Mouse (Mus musculus) induced T-regulatory cell, adult 2 months (primary cell): ENCODE results near the gene Rpl19.

Experiments
- DNase-seq: peaks from one replicate; pipeline ENCODE4 v3.0.0-alpha.2; 2012; ENCODE audit warnings: low read depth

Gene Rpl19

DNA sequence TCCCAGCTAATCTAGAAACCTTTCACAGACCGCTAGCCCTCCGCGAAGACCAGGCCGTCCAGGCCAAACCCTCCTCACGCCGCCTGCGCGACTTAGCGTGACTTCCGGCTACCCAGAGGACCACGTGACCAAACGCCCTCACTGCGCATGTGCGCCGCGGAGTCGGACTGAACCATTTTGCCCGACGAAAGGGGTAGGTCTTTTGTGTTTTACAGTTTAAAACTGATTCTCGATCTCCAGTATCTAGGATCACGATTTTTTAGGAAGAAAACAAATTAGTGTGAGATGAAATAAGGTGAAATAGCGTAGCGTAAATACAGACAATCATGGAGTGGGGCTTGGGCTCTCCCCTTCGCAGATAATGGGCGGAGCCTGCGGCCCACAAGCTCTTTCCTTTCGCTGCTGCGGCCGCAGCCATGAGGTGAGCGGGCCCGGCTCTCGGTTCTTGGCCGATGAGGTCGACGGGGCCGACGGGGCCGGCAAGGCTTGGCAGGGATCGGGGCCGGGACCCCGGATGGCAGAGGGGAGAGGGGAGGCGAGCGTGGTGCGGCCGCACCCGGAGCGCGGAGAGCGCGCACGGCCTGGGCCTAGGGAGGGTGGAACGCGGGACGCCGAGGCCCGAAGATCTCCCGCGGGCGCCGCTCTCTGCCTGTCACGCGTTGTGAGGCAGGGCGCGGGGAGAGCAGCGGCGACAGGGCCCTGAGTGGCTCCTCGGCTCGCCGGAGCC lies at the start of gene Rpl19:
Rpl19 (plus strand) TSS at position 141 of the 727 bp plus-strand sequence.
- DNase-seq: peak; percentile 95

- DNase-seq: peak; percentile 54
Observed at GRCm38 (mm10) chr11:97977797-97978196, 48.7 kb upstream of the Rpl19 start.

DNA sequence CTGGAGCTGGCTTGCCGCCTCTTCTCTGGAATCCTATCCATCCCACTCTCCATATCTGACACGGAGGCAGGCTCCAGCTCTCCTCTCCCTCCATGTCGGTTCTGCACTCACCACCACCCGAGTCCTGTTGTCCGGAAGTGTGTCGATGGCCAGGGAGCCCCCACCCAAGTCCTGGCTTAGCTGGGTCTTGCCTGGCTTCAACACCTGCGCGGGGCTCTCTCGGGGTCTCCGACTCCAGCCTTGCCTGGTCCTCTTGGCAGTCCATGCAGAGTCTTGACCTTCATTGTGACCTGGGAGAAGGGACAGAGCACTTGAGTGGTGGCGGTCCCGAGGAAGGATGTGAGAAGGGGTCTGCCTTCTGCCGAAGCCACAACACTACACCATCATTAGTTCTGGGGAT lies 48.1 kb upstream of the Rpl19 start:
- no peak for DNase-seq

DNA sequence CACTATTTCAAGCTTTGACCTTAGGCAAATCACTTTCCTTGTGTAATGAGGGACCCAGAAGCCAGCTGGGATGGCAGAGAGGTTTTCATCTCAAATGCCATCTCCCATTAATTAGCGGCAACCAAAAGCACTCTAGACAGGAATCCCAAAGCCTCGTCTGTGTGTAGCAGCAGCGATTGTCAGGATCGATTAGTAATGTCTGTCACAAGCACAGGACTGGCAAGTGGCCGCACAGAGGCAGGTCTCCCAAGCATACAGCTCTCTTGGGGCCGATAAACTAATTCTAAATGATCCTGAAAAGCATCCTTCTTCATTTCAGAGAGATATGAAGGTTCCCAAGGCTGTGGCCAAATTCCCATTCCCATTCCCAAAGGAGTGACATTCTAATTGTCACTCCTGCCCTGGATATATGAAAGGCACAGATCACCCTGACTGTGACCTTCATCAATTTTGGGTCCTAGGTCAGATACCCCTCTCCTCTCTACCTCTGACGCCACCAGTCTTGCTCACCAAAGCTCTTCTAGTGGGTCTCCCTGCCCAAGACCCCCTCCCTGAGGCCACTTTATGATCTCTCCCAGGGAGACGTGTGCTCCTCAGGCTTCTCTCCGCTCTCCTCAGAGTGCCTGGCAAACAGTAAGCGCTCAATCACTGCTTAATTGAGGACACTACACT lies 46.5 kb upstream of the Rpl19 start:
- DNase-seq: no peak

DNA sequence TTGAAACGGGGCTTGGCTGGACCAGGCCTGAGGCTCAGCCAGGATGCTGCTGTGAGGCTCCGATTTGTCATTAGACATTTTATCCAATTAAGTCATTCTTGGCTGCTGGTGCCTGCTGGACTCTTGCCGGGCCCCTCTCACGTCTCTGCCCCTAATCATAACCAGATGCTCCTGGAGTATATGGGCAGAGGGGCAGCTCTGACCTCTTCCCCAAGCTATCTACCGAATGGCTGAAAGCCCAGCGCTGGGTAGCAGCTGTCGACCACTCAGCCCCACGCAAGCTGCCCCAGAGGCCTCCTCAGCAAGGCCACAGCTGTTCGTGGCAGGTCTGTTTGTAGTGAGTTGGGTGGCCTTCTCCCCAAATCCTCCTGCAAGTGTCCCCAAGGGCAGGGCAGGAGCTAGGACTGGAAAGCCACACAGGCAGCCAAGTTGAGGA lies 46.0 kb upstream of the Rpl19 start:
- no peak for DNase-seq

GRCm38 (mm10) chr11:97982721-97983120 lies 43.8 kb upstream of the Rpl19 start:
- no peak for DNase-seq

GRCm38 (mm10) chr11:97983506-97983905 lies 43.0 kb upstream of the Rpl19 start:
- DNase-seq: no peak

DNA sequence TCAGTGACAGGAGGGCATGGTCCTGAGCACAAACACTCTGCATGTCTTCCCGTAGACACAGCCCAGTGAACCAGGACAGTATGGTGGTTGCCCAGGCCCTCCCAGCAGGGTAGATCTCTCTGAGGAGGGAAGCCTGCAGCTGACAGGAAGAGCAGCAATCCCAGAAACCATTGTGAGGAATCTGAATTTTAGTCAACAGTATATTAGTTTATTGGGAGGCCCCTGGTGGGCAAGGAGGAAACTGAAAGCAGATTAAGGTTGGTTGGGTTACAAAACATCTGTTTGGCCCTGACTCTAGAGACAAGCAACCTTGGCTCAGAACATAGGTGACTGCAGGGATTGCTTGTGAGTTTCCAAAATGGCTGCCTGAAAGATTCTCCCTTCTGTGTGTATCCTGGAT lies 42.5 kb upstream of the Rpl19 start:
- DNase-seq: peak; percentile 53

- DNase-seq: peak; percentile 80
Observed at GRCm38 (mm10) chr11:97985727-97986677, 40.5 kb upstream of the Rpl19 start, which contains the start of gene Plxdc1. TSS of gene Plxdc1 (minus strand) at chr11:97986444.

DNA sequence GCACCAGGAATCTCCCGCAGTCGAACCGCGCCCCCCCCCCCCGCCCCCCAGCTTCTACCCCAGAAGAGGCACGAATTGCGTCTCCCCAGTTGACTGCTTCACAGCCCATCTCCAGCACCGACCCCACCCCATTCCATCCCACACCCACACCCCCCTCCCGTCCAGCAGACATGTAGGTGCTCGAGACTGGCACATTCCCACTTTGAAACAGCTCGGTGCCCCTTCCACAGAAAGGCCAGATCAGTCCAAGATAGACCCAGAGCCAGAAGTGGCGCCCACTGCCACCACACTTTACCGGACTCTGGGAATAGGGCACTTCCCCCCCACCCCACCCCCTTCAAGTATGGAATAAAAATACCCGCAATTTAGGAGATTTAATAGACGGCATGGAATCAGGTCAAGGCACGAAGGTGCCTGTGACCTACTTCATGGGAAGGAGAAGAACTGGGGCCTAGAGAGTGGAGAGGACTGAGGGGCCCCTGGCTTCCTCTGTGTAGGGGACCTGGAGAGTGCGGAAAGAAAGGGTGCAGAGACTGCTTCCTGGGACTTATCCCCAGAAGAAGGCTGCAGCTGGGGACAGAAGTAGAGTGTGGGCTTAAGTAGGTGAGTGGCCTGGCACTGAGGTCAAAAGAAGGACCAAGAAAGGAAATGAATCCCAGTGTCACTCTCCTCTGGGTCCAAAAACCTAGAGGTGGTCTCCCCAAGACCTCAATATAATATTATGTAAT lies 39.6 kb upstream of the Rpl19 start:
- no peak for DNase-seq

- peak; percentile 97 for DNase-seq
Observed at GRCm38 (mm10) chr11:97987551-97988526, 38.7 kb upstream of the Rpl19 start.

- DNase-seq: peak; percentile 96
Observed at GRCm38 (mm10) chr11:97988530-97989096, 37.9 kb upstream of the Rpl19 start.

DNA sequence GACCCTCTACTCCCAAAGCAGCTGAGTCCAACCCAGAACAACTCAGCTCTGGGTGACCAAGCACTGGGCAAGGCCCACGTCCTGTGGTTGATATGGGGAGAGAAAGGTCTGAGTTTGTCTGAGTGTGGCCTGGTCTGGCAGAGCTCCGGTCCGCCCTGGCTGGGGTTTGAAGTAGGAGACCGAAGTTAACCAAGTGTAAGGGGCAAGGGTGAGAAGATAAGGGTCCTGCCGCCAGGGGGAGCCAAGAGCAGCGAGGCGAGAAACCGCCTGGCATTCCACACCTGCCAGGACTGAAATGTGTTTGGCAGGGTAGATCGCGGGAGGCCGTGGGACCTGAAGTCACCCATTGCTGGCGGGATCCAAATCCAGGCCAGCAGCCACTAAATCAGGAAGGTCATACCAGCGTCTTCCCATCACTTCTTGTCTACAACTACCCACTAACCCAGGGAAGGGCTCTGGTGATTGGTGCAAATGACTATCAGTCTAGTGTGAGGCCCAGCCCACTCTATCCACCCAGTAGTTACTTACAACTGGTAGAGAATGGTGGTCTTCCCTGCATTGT lies 31.9 kb upstream of the Rpl19 start:
- peak; percentile 95 for DNase-seq

- peak; percentile 95 for DNase-seq
Observed at GRCm38 (mm10) chr11:97995564-97996288, 30.8 kb upstream of the Rpl19 start, which contains the start of gene Arl5c. TSS of gene Arl5c (minus strand) at chr11:97996181.

DNA sequence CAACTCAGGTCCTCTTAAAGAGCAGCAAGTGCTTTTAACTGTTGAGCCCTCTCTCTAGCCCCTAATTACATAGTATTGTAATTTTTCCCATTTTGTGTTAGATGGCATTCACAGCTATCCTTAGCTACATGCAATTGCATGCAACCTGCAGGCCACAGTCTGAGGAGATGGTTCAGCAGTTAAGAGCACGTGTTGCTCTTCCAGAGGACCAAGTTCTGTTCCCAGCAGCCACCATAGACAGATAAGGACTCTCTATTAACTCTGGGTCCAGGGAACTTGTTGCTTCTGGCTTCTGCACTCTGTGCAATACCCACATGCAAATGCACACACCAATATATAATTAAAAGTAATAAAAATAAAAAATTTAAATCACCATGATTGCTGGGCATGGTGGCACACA lies 29.8 kb upstream of the Rpl19 start:
- DNase-seq: no peak

GRCm38 (mm10) chr11:97997387-97997960 lies 29.0 kb upstream of the Rpl19 start:
- DNase-seq: peak; percentile 63

DNA sequence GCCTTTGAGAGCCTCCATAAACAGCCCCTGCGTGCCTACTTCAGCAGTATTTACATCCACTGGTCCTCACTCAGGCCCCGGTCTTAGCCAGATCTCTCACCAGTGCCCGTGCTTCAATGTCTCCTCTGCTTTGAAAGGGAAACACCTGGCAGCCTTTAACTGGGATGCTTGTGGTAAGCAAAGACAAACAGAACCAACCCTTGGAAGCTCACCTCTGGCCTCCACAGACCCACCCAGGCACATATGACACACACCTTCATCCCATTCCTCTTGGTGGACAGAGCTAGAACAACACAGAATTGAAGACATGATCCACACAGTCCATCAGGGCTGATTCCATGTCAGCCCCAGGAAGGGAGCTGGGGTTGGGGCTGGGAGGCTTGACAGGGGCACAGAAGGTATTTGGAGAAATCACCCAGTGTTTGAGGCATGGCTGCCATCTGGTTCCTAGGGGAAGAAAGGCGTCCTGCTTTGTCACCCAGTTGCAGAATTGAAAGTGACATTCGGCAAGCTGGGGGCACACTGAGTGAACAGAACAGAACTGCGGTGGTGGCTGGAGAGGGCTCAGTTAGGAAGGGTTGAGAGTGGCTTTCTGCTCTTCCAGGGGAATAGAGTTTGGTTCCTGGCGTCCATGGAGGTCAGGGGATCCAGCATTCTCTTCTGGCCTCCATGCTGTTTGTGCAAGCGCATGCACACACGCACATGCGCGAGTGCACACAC lies 28.3 kb upstream of the Rpl19 start:
- DNase-seq: peak; percentile 58
